Mouse (Mus musculus) left cerebral cortex, postnatal 14 days (tissue): ENCODE measurements around the gene Eef2k. TPM values are rescaled to one million over a fixed set of nuclear protein-coding genes. Genes with fewer than 3 reads are reported as not detected.
A peak's percentile ranks its signal among the peaks of the same experiment; 100 is the strongest.
"Not testable (repeated sequence)": the region's sequence is repeated elsewhere in the genome, so short reads cannot be mapped to it uniquely, and the experiment has no call there.

Experiments
- DNase-seq, 2 experiments: peaks; one replicate each; pipeline ENCODE4 v3.0.0; 2021 to 2022; ENCODE audit warnings: low spot score in 2 of 2, mixed read lengths in 1 of 2
- intact Hi-C: fragments of 180-260 bp; cut with DNase I; formaldehyde crosslinking; loops from one replicate; pipeline ENCODE4 v1.15.1; 2025
- total RNA-seq, 2 experiments: library from RNA; stranded (reverse); gene quantifications; 2 replicates each; pipeline ENCODE4 v1.2.3; 2021

Gene Eef2k
- total RNA-seq, 2 experiments from 2014 or later: 31.6 to 42.9 TPM

DNA sequence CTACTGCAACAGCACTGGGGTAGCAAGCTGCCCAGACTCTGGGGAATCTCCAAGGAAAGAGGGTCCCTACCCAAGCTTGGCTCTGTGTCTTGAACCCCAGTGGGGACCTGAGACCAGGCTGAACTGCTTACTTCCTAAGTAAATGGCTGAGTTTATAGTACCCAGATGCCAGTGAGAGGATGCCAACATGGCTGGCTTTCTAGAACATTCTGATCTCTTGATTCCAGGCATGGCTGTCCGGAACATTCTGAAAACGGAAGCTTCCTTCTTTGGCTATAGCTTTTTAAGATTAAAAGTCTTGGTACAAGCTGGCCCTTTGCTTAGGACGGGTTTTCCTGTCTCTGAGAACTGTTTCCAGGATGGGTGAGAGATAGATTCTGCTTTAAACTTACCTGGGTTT is 31.4 kb downstream of the Eef2k start:
- intact Hi-C loops: no loop called here

DNA sequence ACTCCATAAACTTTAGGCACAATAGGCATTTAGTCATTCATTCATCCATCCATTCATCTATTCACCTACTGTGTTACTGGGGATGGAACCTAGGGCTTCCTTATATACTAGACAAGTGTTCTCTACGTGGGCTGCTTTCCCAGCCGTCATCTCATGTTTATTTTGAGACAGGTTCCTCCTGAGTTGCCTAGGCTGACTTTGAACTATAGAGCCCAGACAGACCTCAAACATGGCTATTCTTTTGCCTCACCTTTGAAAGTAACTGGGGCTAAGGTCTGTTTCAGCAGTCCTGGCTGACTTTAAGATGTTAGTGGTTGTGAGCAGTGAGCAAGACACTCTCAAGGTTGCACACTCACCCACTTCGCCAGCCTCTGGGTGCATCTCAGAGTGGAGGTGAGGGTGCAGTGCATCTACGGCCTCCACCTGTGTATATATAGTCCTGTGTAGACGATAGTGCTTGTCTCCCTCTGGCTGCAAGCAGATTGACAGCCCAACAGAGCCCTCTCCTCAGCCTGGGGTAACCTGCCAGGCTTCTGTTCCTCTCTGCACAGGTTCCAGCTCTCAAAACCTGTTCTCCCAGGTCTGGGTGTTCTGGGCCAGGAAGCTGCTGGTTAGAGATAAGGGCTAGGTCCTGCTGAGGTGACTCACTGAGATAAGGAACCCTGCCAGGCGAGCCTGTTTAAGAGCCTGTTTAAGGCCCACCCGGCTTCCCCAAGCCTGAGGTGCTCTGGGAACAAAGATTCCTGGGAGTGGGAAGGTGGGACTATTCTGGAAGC is 32.3 kb downstream of the Eef2k start:
- intact Hi-C loops: loop anchor here (5.0 kb wide), 1 partner anchor 33 kb away; the partner anchor contains the start of gene Eef2k
- no peak for DNase-seq

More for the DNA sequence above, 31.4 kb downstream of the Eef2k start:
- DNase-seq: no peak

DNA sequence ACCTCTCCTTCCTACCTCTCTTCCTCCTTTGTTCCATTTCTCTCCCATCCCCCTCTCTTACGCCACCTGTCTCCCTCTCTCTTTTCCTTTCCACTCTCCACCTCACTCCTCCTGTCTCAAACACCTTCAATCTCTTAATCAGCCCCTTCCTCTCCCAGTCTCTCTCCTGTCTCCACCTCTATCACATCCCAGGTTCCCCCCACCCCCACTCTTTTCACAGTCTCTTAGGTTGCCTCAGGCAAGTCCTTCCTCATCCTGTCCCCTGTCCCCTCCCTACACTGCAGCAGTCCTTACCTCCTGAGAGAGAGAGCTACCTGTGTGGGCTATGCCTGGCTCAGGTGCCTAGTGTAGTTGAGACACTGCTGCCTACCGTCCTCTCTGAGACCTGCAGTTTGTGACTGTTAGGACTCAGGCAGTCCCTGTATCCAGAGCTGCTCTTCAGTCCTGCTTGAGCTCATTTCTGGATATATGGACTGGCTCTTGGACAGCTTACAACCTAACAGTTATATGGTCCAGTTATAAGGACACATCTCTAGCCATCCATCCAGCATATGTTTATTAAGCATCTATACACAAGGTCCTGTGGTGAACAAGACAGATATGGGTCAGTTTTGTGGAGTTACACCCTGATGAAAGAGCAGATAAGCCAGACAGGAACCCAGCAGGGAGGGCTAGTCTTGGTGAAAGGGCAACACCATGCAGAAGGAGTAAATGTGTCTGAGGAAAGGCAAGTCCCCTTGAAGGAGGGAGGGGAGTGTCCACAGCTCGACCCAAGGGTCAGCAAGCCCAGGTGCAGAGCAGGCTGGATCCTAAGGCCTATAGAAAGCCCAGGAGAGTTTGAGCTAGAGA is 33.1 kb downstream of the Eef2k start:
- intact Hi-C loops: loop anchor here (5.0 kb wide), 1 partner anchor 33 kb away; the partner anchor contains the start of gene Eef2k
- no peak for DNase-seq

DNA sequence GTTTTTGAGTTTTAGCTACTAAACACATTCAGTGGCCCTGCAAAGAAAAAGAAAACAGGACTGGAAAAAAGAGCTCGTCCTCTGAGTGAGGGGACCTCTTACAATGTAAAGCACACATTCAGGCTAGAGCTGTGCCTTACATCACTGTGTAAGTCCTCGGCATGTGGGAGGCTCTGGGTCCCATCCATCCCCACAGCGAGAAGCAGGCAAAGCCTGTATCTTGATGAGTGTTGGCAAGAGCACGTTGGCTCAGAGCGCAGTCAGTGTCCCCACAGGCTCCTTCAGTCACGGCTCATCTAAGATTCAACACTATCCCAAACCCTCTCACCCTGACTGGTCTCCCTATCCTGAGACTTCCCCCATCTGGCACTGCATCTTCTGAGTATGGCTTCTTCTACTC is 35.6 kb downstream of the Eef2k start:
- intact Hi-C loops: loop anchor here (5.0 kb wide), 1 partner anchor 36 kb away; the partner anchor contains the start of gene Eef2k
- peak; percentile 11 to 50 for DNase-seq

DNA sequence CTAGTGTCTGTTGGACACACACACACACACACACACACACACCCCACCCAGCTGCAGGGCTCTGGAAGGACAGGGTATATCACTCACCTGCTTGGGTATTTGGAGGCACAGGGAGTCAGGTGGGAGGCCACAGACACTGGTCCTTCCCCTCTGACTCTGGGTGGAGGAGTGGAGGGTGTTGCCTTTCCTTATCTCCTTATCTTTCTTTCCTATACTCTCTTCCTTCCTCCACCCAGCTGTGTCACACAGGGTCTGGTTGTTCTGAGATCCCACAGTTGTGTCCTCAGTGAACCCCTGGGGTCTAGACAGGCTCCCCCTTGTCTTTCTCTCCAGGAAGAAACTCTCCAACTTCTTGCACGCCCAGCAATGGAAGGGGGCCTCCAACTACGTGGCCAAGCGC is 37.3 kb downstream of the Eef2k start:
- intact Hi-C loops: loop anchor here (5.0 kb wide), 1 partner anchor 38 kb away; the partner anchor contains the start of gene Eef2k
- no peak for DNase-seq

DNA sequence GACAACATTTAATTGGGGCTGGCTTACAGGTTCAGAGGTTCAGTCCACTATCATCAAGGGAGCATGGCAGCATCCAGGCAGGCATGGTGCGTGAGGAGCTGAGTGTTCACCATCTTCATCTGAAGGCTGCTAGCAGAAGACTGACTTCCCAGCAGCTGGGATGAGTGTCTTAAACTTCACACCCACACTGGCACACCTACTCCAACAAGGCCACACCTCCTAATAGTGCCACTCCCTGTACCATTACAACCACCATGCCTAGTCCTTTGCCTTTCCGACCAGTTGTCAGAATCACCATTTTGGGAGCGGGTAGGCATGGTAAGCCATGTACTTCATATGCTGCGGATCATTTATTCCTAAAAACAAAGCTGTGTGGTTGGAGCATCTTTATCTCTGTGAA is 38.1 kb downstream of the Eef2k start:
- intact Hi-C loops: no loop called here
- no peak for DNase-seq

DNA sequence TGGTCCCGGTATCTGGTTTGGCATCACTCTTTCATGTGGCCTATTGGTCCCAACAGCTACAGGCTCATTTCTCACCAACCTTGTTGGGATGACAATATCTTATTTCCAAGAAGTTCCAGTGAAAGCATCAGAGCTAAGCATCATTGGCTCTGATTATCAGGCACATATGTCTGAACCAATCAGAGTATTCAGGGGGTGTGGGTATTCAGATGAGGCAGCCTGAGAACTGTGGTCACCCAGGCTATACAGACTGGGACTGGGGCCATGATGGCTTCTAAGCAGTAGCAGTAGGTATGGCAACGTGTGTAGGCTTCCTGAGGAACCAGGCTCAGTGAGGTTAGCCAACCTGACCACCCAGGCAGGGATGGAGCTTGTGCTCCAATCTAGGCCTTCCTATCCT is 38.8 kb downstream of the Eef2k start:
- intact Hi-C loops: no loop called here
- no peak for DNase-seq

DNA sequence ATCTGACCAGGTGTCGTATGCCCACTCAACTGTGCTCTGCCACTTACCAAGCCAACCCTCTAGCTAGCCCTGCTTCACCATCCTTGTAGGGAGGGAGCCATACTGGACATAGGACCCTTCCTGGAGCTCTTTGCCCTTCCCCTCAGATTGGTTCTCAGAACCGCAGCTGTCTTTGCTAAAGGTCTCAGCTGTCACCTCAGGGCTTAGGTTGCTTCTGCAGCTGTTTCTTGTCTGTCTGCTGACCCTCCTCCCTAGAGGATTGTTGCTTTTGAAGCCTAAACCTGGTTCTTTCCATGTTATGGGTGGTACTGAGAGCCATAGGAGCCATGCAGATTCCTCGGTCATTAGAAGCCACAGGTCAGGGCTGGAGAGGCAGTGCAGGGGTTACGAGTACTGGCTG is 40.0 kb downstream of the Eef2k start:
- DNase-seq: no peak
- intact Hi-C loops: no loop called here

DNA sequence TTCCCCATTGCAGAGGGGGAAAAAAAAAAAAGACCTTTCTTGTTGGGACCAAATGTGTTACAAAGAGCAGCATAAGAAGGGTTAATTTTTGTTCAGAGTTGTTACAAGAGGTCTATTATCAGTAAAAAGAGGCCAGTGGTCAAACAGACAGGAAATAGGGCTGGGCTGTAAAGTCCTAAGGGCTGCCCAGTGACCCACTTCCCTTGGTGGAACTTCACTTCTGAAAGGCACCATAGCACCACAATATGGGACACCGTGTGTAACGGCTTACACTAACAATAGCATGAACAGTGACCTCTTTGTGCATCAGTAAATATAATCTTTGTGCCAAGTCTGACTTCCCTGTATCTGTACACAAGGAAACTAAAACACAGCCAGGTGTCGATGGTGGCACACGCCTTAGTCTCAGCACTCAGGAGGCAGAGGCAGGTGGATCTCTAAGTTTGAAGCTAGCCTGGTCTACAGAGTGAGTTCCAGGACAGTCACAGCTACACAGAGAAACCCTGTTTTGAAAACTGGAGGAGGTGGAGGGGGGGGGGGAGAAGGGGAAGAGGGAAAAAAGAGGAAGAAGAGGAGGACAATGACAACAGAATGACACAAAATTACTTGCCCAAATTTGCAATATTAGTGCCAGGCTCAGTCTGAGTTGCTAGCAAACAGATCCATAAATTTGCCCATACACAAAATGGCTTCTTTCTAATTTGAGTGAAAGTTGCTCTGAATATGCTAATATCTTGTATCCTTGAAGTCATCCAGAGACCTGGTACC is 41.1 kb downstream of the Eef2k start:
- intact Hi-C loops: no loop called here
- no peak for DNase-seq

DNA sequence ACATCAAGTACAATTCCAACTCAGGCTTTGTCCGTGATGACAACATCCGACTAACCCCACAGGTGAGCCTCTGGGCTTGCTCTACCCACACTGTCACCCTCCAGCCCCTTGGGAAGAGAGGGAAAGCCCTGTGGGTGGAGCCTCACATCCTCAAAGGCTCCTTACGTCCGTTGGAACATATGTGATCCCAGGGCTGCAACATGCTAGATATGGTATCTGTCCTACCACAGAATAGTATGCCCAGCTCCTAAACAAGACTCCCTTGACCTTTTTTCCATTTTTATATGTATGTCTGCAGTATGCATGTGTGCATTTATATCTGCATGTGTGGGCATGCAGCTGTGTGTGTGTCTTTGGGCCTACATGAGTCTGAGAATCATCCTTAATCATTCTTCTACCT is 42.1 kb downstream of the Eef2k start:
- intact Hi-C loops: no loop called here

DNA sequence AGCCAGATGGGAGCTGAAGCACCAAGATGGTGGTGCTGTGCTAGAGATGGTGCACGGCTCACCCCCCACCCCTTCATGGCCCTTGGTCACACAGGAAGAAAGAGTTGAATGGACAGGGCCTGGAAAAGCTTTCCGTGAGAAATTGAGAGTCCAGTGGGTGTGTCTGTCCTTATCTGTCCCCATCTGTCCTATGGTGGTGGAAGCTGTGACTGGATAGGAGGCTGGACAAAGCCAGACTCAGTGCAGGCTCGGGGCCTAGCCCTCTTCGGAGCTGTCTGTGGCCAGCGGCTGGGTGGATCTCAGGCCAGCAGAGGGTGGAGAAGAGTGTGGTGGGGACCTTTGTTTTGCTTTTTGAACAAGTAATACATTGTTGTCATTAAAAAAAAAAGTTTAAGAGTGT is 50.5 kb downstream of the Eef2k start:
- intact Hi-C loops: no loop called here
- DNase-seq: no peak

More for the DNA sequence above, 42.1 kb downstream of the Eef2k start:
- no peak for DNase-seq

DNA sequence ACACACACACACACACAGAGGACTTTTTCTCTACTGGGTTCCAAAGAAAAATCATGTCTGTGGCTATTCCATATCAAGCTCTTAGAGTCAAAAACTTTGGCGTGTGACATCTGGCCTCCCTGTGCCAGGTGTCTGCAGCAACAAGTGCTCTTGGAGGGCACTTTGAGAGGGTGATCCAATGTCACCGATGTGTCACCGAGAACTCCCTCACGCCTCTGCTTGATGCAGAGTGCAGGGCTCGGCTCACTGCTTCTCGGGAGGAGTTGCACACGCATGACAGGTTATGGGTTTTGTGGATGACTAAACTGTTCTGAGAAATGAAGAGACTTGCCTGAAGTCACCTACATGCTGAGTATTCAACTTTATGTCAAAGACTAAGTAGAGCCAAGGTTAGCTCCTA is 54.4 kb downstream of the Eef2k start:
- intact Hi-C loops: no loop called here
- DNase-seq: no peak

DNA sequence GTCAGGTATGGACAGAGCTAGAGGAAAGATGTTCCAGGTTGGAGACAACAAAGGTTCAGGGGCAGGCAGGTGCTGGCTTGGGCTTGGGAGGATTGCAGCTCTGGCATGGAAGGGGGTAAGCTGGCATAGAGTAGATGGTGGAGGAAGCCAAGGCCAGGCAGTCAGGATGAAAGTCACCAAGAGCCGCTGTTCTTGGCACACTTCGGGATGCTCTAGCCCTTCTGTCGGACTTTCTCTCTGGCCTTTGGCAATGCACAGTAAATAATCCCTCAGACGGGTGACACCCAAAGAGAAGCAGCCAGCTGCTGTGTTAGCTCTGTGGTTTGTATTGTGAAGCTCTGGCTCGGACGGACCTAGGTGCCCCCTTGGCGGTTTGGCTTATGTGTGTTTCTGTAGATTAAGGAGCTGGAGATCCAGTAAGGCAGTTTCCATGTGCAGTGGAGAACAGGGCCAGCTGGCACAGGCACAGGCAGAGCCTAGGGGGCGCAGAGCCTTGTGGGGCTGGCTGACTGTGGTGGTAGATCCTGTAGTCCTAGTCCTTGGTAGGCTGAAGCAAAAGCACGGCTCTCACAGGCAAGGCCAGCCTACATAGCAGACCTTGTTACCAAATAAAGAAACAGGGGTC is 55.2 kb downstream of the Eef2k start:
- intact Hi-C loops: no loop called here
- no peak for DNase-seq

DNA sequence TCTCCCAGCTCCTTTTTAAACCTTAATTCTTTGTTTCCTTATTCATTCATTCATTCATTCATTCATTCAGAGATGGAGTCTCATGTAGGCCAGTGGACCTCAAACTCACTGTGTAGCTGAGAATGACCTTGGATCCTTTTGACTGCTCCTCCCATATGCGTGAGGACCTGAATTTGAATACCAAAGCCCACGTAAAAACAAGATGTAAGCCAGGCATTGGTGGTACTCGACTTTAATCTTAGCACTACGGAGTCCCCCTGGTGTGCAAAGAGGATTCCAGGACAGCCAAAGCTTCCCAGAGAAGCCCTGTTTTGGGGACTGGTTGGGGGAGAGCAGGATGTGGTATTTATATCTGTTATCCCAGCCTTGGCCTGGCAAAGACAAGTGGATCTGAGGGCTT is 57.6 kb downstream of the Eef2k start:
- no peak for DNase-seq
- intact Hi-C loops: no loop called here

DNA sequence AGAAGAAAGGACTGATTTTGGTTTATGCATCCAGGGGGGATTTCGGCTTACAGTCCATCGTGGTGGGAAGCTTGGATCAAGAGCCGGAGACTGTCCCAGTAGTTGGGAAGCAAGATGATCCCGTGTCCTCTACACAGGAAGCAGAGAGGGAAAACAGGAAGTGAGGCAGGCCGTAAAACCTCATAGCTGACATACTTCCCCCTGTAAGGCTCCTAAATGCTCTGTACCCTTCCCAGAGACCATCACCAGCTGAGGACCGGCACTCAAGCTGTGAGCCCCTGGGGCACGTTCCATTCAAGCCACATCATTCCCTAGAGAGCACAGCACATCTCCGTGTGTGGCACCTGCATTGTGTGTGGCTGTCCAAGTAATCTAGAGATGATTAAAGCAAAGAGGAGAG is 59.1 kb downstream of the Eef2k start:
- DNase-seq: no peak
- intact Hi-C loops: no loop called here

DNA sequence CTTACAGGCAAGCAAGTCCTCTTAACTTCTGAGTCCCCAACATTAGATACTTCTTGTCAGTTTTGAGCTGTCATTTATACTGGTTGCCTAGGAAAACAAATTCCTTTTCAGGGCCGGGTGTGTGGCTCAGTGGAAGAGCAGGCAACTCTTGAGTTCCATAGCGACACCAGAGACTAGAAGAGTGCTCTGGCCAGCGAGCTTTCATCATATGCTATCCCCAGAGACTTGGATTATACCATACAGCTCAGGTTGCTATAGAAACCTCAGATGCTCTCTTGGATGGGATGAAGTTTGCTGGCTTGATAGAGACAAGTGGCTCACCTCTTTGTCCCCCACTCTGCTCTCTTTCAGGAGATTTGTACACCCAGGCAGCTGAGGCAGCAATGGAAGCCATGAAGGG is 60.3 kb downstream of the Eef2k start:
- no peak for DNase-seq
- intact Hi-C loops: no loop called here

DNA sequence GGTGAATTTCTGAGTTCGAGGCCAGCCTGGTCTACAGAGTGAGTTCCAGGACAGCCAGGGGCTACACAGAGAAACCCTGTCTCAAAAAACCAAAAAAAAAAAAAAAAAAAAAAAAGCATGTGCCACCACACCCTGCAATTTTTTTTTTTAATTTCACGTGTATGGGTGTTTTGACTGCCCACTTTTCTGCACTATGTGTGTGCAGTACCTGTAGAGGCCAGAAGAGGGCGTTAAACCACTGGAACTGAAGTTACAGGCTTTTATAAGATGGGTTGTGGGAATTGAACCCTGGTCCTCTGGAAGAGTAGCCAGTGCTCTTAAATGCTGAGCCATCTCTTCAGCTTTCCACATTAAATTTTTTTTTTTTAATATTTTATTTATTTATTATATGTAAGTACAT is 67.5 kb downstream of the Eef2k start:
- DNase-seq: not testable (repeated sequence)
- intact Hi-C loops: loop anchor here (10.0 kb wide), 1 partner anchor 235 kb away; the partner anchor contains the start of genes Mosmo and Pdzd9

DNA sequence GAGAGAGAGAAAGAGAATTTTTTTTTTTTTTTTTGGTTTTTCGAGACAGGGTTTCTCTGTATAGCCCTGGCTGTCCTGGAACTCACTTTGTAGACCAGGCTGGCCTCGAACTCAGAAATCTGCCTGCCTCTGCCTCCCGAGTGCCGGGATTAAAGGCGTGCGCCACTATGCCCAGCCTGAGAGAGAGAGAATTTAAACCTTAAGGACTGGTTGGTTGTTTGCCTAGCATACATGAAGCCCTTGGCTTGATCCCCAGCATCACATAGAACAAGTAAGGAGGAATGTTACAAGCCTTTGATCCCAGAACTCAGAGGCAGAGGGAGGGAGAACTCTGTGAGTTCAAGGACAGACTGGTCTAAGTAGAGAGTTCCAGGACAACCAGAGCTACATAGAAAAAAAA is 68.6 kb downstream of the Eef2k start:
- intact Hi-C loops: loop anchor here (10.0 kb wide), 1 partner anchor 236 kb away; the partner anchor contains the start of genes Mosmo and Pdzd9

DNA sequence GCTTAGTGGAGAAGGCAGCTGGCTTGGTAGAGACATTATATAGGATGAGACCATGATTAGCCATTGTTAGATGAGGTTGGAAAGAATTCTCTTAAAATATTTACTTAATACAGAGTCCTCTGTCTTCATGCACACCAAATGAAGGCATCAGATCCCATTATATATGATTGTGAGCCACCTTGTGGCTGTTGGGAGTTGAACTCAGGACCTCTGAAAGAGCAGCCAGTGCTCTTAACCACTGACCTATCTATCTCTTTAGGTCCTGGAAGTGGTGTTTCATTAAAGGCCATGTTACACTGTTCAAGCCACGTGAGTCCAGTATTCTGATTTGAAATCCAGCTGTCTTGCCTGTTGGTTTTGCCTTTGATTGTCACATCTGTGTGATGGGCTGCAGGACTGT is 70.7 kb downstream of the Eef2k start:
- DNase-seq: no peak
- intact Hi-C loops: loop anchor here (10.0 kb wide), 1 partner anchor 239 kb away; the partner anchor contains the start of genes Mosmo and Pdzd9

More for the DNA sequence above, 68.6 kb downstream of the Eef2k start:
- not testable (repeated sequence) for DNase-seq
